ENCODE assay signal across 8 mouse cellular contexts in genomic region chr8:46546431-46547176, GRCm38 (mm10). TPM values are rescaled to one million over a fixed set of nuclear protein-coding genes. Genes with fewer than 3 reads are reported as not detected.
A peak's percentile ranks its signal among the peaks of the same experiment; 100 is the strongest.
DNase-seq lines count a peak whose midpoint lies in the region; ATAC-seq and TF ChIP-seq lines count a peak whose summit lies in the region.

No protein-coding gene starts in this region.

- WGBS in lung, postnatal 0 days = 49% methylated on average over 11 of the region's 11 CpGs

- no peaks in the 10 kb centered on the region for H3K9me3 ChIP-seq in lung, postnatal 0 days (ENCODE audit: low read length)

- no peak for TF ChIP-seq CTCF in lung, postnatal 0 days (IDR thresholded peaks at IDR 0.05)

- H3K4me2 ChIP-seq in lung, postnatal 0 days (replicated peaks; ENCODE audit: low read depth, low read length) = no peak overlapping the region

- H3K4me1 ChIP-seq in lung, postnatal 0 days (ENCODE audit: insufficient read depth, low read depth, low read length) = peaks cover 4% of the 10 kb centered on the region; the same call in 1 of the 2 replicates

- no peaks in the 10 kb centered on the region for H3K36me3 ChIP-seq in lung, postnatal 0 days (ENCODE audit: insufficient read depth, low read length)

- no peak for TF ChIP-seq EP300 in lung, postnatal 0 days (IDR thresholded peaks at IDR 0.05)

- no peak for ATAC-seq in lung, postnatal 0 days

- H3K4me3 ChIP-seq in lung, postnatal 0 days (ENCODE audit: low read depth, low read length) = no peak overlapping the region

- peak; percentile 15 for DNase-seq in heart, adult 8-10 months (ENCODE audit: low spot score)
- DNase-seq in heart, adult 9 months (ENCODE audit: low spot score in 2 of 2) = no peak
- peak; percentile 77 for DNase-seq in adrenal gland, postnatal 14 days
- DNase-seq in heart, postnatal 4 days = peak; percentile 74
- peak; percentile 43 for DNase-seq in lung, postnatal 0 days (ENCODE audit: low spot score)
- DNase-seq in ovary, postnatal 14 days (ENCODE audit: low spot score) = no peak
- no peak for DNase-seq in embryo, embryonic 9.5 days (ENCODE audit: extremely low spot score)
- no peak for DNase-seq in right cerebral cortex, adult 2 months (ENCODE audit: low spot score in 2 of 2)

- H3K27ac ChIP-seq in lung, postnatal 0 days (ENCODE audit: low read length) = no peak overlapping the region

- no peaks in the 10 kb centered on the region for H3K27me3 ChIP-seq in lung, postnatal 0 days (replicated peaks; ENCODE audit: insufficient read depth, low read length)

- no peak overlapping the region for H3K9ac ChIP-seq in lung, postnatal 0 days (replicated peaks; ENCODE audit: low read depth)

RNA-seq across cellular contexts. Expression of gene Cenpu, which starts 5.2 kb away (rescaled TPM):
- total RNA-seq in heart, adult 8-10 months (2022) = 1 to 10 TPM in 2 of 4 experiments, under 1 TPM in 2; 0.65 to 1.1 (median 0.96) TPM
- total RNA-seq in adrenal gland, postnatal 14 days (2021) = 5.6 and 6.9 TPM in 2 replicates
- 10 to 100 TPM; 13.4 to 15.6 TPM for total RNA-seq in heart, postnatal 4 days (2021)
- 6.1 and 6.9 TPM in 2 replicates for polyA plus RNA-seq in lung, postnatal 0 days (2015; fragmentation: Nextera tagmentation; extraction: Ambion mirVana)

Comparison
In these comparisons a context has a peak if more than half of its experiments do, and no peak if none do; other contexts are left out.
1. DNase-seq: peak in heart, adult 8-10 months (single experiment), adrenal gland, postnatal 14 days (single experiment), heart, postnatal 4 days (single experiment) and lung, postnatal 0 days (single experiment); none in heart, adult 9 months (0 of 2), ovary, postnatal 14 days (single experiment), embryo, embryonic 9.5 days (single experiment) and right cerebral cortex, adult 2 months (0 of 2).